Mouse (Mus musculus): ENCODE data around the gene Itih2. TPM values are rescaled to one million over a fixed set of nuclear protein-coding genes. Genes with fewer than 3 reads are reported as not detected.
A peak's percentile ranks its signal among the peaks of the same experiment; 100 is the strongest.

Itih2 gene
- total RNA-seq, 2 experiments from 2014 or later = 0.36 to 0.67 TPM

- no peak for DNase-seq
These were observed 12.4 kb downstream of the Itih2 start for GRCm38 (mm10) chr2:10118751-10119150.

DNA sequence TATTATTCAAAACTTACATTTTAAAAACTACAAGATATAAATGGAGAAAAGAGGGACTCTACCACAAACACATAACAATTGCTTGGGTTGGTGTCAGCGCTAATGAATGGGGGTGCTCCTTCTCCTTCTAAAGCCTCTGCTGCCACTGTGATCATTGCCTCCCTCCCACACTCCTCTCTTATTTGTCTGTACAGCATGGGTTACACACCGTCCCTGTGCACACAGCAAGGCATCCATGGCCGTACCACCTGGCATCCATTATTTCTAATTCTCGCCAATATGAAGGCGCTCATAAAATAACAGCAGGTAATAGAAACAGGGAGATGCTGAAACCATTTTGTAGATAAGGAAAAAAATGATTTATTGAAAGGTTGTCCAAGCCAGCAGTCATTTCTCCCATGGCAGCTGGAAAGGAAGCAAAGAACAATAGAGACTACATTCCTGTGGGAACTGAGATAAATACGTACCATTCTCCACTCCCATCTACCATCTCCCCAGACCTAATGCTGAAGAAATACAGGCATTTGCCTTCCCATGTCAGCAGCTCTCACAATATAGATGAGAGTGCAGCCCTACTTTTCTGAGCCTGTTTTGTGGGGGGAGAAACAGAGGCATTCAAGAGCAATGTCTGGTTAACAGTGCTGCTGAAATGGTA, 22.5 kb downstream of the Itih2 start:
- no peak for DNase-seq

- no peak for DNase-seq
These were observed 30.0 kb downstream of the Itih2 start for GRCm38 (mm10) chr2:10101180-10101579.

DNA sequence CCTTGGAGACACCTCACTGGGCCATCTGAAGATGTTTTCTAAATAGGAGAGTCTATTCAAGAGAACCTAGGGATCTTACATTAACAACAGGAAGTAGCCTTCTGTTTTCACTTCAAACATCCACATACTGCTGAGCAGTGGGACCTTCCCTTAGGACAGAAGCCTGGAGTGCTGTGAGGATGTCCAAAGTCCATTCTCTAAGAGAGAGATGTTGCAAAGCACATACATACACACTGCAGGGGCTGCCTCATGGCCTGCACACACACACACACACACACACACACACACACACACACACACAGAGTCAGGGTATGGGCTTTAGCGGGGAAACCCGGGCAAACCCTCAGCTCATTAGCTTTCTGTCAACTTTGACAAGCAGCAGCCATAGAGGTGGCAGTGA, 30.7 kb downstream of the Itih2 start:
- DNase-seq = no peak

DNA sequence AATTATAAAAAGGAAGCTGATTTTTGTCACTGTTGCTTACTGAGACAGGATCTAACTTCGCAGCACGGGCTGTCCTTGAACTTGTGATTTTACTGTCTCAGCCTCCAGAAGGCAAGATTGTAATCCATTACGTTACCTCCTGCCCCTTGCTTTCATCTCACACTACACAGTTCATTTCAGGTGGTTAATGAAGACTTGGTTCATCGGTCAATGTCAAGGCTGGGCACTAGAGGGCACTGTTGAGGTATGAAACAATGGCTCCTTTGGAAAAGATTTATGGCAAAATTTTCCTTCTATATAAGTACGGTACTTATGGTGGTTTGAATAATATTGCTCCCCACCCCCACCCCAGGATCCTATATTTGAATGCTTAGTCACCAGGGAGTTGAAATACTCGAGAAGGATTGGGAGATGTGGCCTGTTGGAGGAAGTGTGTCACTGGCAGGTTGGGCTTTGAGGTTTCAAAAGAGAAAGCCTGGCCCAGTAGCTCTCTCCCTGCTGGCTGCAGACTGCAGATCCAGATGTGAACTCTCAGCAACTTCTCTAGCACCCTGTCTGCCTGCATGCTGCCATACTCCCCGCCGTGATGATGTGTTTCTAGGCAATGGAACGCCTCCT, 32.5 kb downstream of the Itih2 start:
- DNase-seq = no peak

DNA sequence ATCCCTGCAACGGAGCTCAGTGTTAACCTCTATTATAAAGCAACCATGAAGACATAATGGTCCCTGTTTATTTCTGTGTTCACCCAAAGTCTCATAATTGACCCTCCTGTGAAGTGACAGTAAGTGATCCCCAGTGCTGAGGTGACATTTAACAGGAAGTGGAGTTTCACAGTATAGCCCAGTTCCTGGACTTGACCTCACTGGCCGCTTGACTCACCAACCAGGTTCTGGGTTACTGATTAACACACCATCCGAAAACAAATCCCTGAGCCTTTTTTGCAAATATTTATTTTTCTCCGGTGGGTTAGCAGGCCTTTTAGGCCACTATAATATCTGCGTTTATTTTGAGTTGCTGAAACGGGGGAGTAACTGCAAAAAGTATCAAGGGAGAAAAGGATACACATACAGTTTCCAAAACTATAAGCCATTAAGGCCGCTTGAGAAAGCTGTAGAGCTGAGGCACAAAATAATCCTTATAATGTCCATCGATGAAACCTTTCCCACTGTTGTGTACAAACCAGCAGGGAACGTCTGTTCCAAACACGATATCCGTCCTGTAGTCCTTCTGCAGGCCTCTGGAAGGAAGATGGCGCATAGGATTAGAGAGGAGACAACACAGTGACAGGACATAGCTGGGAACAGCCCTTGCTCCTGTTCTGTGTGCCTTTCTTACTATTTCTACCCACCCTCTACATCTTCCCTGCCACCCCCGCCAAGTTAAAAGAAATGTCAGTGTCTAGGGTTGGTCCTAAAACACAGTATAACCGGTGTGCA, 36.7 kb downstream of the Itih2 start:
- DNase-seq = no peak

DNA sequence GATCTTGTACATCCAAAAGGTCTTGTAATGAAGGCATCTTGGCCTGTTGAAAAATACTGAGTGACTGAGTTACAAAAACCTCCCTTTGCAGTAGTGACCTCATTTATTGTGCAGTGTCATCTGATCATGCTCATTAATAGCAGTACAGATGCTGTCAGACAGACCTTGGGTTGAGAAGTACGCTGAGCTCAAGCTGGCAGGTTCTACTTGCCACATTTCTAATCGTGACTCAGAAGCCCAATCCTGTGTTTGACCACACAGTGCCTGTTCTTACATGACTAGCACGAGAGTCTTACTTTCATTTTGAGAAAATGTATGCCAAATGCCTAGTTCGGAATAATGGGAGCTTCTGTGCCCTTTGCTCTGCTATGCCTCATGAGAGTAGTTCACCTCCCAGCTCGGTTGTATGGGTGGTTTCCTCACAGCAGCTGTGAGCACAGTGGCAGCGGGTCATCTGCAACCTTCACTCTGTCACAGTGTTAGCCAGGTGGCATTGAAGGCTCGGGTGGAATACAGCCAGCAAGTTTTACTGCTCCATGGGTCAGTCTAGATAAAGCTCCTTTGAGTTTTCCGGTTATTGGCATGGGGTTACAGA, 43.8 kb downstream of the Itih2 start:
- DNase-seq = no peak

- no peak for DNase-seq
These were observed 48.5 kb downstream of the Itih2 start for GRCm38 (mm10) chr2:10082737-10083136.

DNA sequence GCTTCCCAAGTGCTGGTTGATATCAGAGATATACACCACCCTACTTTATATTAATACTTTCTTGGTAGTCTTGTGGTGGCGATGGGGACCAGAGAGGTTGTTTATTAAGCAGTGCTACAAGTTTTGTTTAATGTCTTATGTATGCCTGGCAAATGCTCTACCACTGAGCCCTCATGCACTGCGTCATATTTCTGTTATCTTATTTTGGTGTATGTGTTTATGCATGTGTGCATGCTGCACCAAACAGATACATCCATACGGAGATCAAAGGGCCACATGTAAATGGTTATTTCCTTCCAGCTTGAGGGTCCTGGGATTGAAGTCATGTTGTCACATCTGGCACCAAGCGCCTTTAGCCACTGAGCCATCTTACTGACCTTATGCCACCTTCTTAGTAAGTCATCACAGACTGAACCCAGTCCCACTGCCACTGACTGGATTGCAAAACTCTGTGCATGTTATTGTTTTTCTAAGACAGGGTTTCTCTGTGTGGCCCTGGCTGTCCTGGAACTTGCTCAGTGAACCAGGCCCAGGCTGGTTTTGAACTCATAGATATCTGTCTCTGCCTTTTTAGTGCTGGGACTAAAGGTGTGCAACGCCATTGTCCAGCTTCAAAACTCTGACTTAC, 49.6 kb downstream of the Itih2 start:
- DNase-seq = no peak

- DNase-seq = peak; percentile 97
These were observed 50.7 kb downstream of the Itih2 start, which contains the start of the genes Atp5c1 and Kin for GRCm38 (mm10) chr2:10080310-10081010. Gene Atp5c1, minus strand, starts transcription at chr2:10080510. Gene Kin, plus strand, starts transcription at chr2:10080593.

GRCm38 (mm10) chr2:10079745-10080309, 51.4 kb downstream of the Itih2 start:
- DNase-seq = no peak

DNA sequence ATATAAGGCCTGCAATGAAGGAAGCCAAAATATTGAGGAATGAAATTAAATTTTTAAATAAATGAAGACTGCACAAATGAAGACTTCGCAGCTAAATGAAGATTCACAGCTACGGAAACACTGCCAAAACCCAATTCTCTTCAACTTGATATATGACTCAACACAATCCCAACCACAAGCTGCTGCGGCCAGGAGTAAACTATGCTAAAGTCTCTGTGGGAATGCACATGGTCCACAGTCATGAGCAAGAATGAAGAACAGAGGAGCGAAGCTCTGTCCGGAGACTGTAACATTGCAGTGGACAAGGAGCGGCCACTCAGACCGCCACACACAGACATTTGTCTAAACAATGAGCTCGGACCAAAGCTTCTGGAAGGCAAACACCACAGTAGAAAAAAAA, 54.5 kb downstream of the Itih2 start:
- DNase-seq = no peak

GRCm38 (mm10) chr2:10074470-10074869, 56.7 kb downstream of the Itih2 start:
- DNase-seq = no peak

GRCm38 (mm10) chr2:10071751-10072150, 59.4 kb downstream of the Itih2 start:
- no peak for DNase-seq

DNA sequence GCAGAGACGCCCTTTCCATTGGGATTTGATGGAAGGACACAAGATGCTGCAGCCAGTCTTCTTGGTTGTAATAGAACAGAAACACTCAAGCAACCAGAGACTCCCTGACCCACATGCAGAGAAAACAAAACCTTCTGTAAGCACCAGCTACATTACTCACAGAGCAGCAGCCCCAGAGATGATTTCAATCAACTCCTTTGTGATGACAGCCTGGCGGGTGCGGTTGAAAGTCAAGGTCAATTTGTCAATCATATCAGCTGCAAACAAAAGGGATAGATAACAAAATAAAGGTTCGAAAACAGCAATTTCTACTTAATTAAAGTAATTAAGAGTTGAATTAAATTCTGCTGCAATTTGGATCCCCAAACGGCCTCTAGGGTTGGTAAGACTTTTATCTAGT, 72.4 kb downstream of the Itih2 start:
- DNase-seq = no peak

GRCm38 (mm10) chr2:10051996-10052395, 79.2 kb downstream of the Itih2 start:
- DNase-seq = no peak

DNA sequence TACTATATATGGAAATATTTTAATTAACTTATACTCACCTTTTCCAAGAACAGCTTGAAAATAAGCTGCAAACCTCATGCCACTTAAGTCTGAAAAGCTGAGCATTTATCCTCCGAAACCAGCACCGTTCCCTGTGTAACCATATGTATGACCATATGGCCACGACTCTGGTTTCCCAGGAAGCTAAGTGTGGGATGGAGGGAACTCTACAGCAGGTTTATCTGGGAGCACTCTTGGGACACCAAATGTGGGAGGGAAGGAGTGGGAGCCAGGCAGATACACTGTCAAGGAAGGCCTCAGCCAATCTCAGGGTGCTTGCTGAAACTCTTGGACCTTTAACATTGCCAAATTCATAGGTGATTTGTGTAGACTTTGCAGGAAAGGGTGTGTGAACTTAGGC, 80.3 kb downstream of the Itih2 start:
- DNase-seq = no peak

GRCm38 (mm10) chr2:10049456-10049855, 81.7 kb downstream of the Itih2 start:
- DNase-seq = no peak

GRCm38 (mm10) chr2:10048461-10048860, 82.7 kb downstream of the Itih2 start, which contains the start of gene Taf3:
Gene Taf3, minus strand, starts transcription at chr2:10048596.
- peak; percentile 93 for DNase-seq

GRCm38 (mm10) chr2:10047758-10048436, 83.3 kb downstream of the Itih2 start:
- no peak for DNase-seq
